Comparison of ENCODE assay signal across 10 mouse cellular contexts in genomic region chr3:155234919-155235318, GRCm38 (mm10).
DNase-seq lines count a peak whose midpoint lies in the region; ATAC-seq and TF ChIP-seq lines count a peak whose summit lies in the region.
"Had no signal": no experiment of that assay in that cellular context is flagged by ENCODE, and none has a peak within 500 bp of the region (broad histone marks: within the 10 kb centered on the region; RNA-seq: fewer than 3 reads in every experiment).

No protein-coding gene starts in this region.

- H3K36me3 ChIP-seq in hindbrain, embryonic 11.5 days (ENCODE audit: control insufficient read depth, insufficient read depth, low read length): no peaks in the 10 kb centered on the region
- no peaks in the 10 kb centered on the region for H3K36me3 ChIP-seq in hindbrain, embryonic 10.5 days
- H3K36me3 ChIP-seq in E14TG2a.4 (ENCODE audit: insufficient read depth, low read length): no peaks in the 10 kb centered on the region

- 15% methylated on average over 1 of the region's 1 CpGs for WGBS in hindbrain, embryonic 11.5 days
- WGBS in hindbrain, embryonic 10.5 days: 17% methylated on average over 1 of the region's 1 CpGs

- no peak overlapping the region for H3K4me3 ChIP-seq in hindbrain, embryonic 11.5 days (ENCODE audit: low read depth, low read length)
- no peak overlapping the region for H3K4me3 ChIP-seq in hindbrain, embryonic 10.5 days
- H3K4me3 ChIP-seq in E14TG2a.4 (replicated peaks; ENCODE audit: low read length): no peak overlapping the region

- no peaks in the 10 kb centered on the region for H3K9me3 ChIP-seq in hindbrain, embryonic 11.5 days (ENCODE audit: control insufficient read depth, low read length)
- no peaks in the 10 kb centered on the region for H3K9me3 ChIP-seq in hindbrain, embryonic 10.5 days
- peaks cover 12% of the 10 kb centered on the region for H3K9me3 ChIP-seq in E14TG2a.4 (ENCODE audit: low read length)

- peak; percentile 21 for DNase-seq in hindbrain, embryonic 11.5 days (ENCODE audit: low spot score)
- no peak for DNase-seq in hindbrain, embryonic 10.5 days (ENCODE audit: low spot score)
- DNase-seq in embryo, embryonic 11 days: peak; percentile 58
- no peak for DNase-seq in lung, postnatal 4 days
- DNase-seq in adrenal gland, adult 18-20 months (ENCODE audit: low spot score in 2 of 2): no peak
- DNase-seq: heart, postnatal 36 days had no signal

- no peaks in the 10 kb centered on the region for H3K27me3 ChIP-seq in hindbrain, embryonic 11.5 days (ENCODE audit: control insufficient read depth, insufficient read depth, low read length)
- H3K27me3 ChIP-seq in hindbrain, embryonic 10.5 days (ENCODE audit: insufficient read depth, poor library complexity, severe bottlenecking): no peaks in the 10 kb centered on the region
- H3K27me3 ChIP-seq in E14TG2a.4 (ENCODE audit: insufficient read depth, low read length): no peaks in the 10 kb centered on the region
- H3K27me3 ChIP-seq: Patski had no signal

- H3K9ac ChIP-seq in hindbrain, embryonic 11.5 days (ENCODE audit: low read depth, low read length): no peak overlapping the region

- peak; percentile 63; the same call in 1 of the 2 replicates for ATAC-seq in hindbrain, embryonic 11.5 days (ENCODE audit: low FRiP score)
- ATAC-seq in megakaryocyte progenitor cell, adult 5-6 weeks (replicated peaks; ENCODE audit: poor library complexity): peak; percentile 75
- no peak for ATAC-seq in CD4-positive, CD25-positive, alpha-beta regulatory T cell, adult 4 months
- ATAC-seq: Patski had no signal

- H3K4me2 ChIP-seq in hindbrain, embryonic 11.5 days (replicated peaks; ENCODE audit: low read depth, low read length): no peak overlapping the region

- H3K4me1 ChIP-seq in hindbrain, embryonic 11.5 days (replicated peaks; ENCODE audit: control insufficient read depth, insufficient read depth, low read length): no peaks in the 10 kb centered on the region
- no peaks in the 10 kb centered on the region for H3K4me1 ChIP-seq in hindbrain, embryonic 10.5 days (replicated peaks)
- H3K4me1 ChIP-seq in E14TG2a.4 (replicated peaks; ENCODE audit: low read depth, low read length): no peaks in the 10 kb centered on the region

- H3K27ac ChIP-seq in hindbrain, embryonic 11.5 days (ENCODE audit: low read depth, low read length): no peak overlapping the region
- no peak overlapping the region for H3K27ac ChIP-seq in hindbrain, embryonic 10.5 days

- TF ChIP-seq CTCF in E14TG2a.4 (conservative IDR thresholded peaks at IDR 0.05; ENCODE audit: low read length): 0 out of 2 replicates have a peak, but pooled peaks have one; percentile 7

Comparison
In these comparisons a context has a peak if more than half of its experiments do, and no peak if none do; other contexts are left out.
1. DNase-seq: peak in hindbrain, embryonic 11.5 days (single experiment) and embryo, embryonic 11 days (single experiment); none in hindbrain, embryonic 10.5 days (single experiment), lung, postnatal 4 days (0 of 2) and adrenal gland, adult 18-20 months (0 of 2).